Mouse (Mus musculus): ENCODE measurements around the gene Cox4i1.

DNA sequence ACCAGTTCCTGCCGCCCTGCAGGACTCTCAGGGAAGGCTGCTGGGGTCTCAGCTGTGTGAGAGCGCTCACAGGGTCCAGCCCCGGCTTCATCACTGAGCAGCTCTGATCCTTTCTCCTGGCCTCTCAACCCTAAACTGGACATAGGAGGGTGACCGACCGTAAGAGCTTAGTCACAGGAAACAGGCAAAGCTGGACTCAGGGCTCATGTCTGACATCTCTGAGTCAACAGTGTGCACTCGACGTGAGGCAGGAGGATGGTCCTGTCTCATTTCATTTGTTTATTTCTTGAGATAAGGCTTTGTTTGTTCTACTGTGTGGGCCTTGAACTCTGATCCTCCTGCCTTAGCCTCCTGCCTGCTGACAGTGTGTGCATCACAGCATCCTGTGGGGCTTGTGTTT lies 47.6 kb upstream of the Cox4i1 start:
- TF ChIP-seq CTCF (IDR thresholded peaks at IDR 0.05; ENCODE audit: low read depth) (no peak), EP300 (IDR thresholded peaks at IDR 0.05; ENCODE audit: low read depth) (no peak)
